Mouse (Mus musculus): ENCODE measurements around the gene Bud23. TPM values are rescaled to one million over a fixed set of nuclear protein-coding genes. Genes with fewer than 3 reads are reported as not detected.

Bud23 gene
- polyA plus RNA-seq, 1 experiment from 2014 or later = 137 TPM

- H3K4me1 ChIP-seq = peaks cover 21% of the 10 kb centered on the region
- no peak overlapping the region for H3K4me3 ChIP-seq (replicated peaks)
- H3K27me3 ChIP-seq = 0 out of 2 replicates have a peak, but pooled peaks cover 13% of the 10 kb centered on the region
- no peak for ATAC-seq (replicated peaks; ENCODE audit: low FRiP score)
- H3K4me2 ChIP-seq = no peak overlapping the region
- H3K36me3 ChIP-seq = peaks cover 2% of the 10 kb centered on the region
- 92% methylated on average over 5 of the region's 5 CpGs for WGBS
- no peaks in the 10 kb centered on the region for H3K9me3 ChIP-seq (replicated peaks)
- H3K27ac ChIP-seq = no peak overlapping the region
- H3K9ac ChIP-seq = no peak overlapping the region
These were observed 15.8 kb upstream of the Bud23 start for GRCm38 (mm10) chr5:135080539-135080938.

GRCm38 (mm10) chr5:135079578-135079977 is 14.8 kb upstream of the Bud23 start:
- no peak overlapping the region for H3K9ac ChIP-seq
- ATAC-seq (replicated peaks; ENCODE audit: low FRiP score) = no peak
- WGBS = 84% methylated on average over 2 of the region's 2 CpGs
- H3K27me3 ChIP-seq = 0 out of 2 replicates have a peak, but pooled peaks cover 5% of the 10 kb centered on the region
- H3K4me3 ChIP-seq (replicated peaks) = no peak overlapping the region
- peaks cover 21% of the 10 kb centered on the region for H3K4me1 ChIP-seq
- H3K36me3 ChIP-seq = peaks cover 11% of the 10 kb centered on the region
- H3K9me3 ChIP-seq (replicated peaks) = no peaks in the 10 kb centered on the region
- H3K27ac ChIP-seq = no peak overlapping the region
- no peak overlapping the region for H3K4me2 ChIP-seq

GRCm38 (mm10) chr5:135078482-135078810 is 13.7 kb upstream of the Bud23 start:
- Histone ChIP-seq H3K4me3 (replicated peaks) (peak overlapping the region; percentile 96), H3K9me3 (replicated peaks) (no peaks in the 10 kb centered on the region), H3K4me1 (peaks cover 31% of the 10 kb centered on the region), H3K36me3 (peaks cover 17% of the 10 kb centered on the region), H3K4me2 (peak overlapping the region; percentile 88), H3K27ac (0 out of 2 replicates have a peak overlapping the region, but pooled peaks have one; percentile 92), H3K9ac (peak overlapping the region; percentile 99; the same call in 1 of the 2 replicates), H3K27me3 (0 out of 2 replicates have a peak, but pooled peaks cover 4% of the 10 kb centered on the region)
- no peak; the same call in 1 of the 2 replicates for ATAC-seq (replicated peaks; ENCODE audit: low FRiP score)
- WGBS = under 1% methylated on average over 11 of the region's 11 CpGs

GRCm38 (mm10) chr5:135077564-135078481 is 13.1 kb upstream of the Bud23 start, which contains the start of gene Vps37d:
Vps37d (minus strand) TSS chr5:135078266.
- 0 out of 2 replicates have a peak, but pooled peaks cover 4% of the 10 kb centered on the region for H3K27me3 ChIP-seq
- under 1% methylated on average over 75 of the region's 83 CpGs for WGBS
- no peaks in the 10 kb centered on the region for H3K9me3 ChIP-seq (replicated peaks)
- peak; percentile 79 for ATAC-seq (replicated peaks; ENCODE audit: low FRiP score)
- peak within 1 kb of the TSS; percentile 92 for H3K27ac ChIP-seq
- peak within 1 kb of the TSS; percentile 88 for H3K4me2 ChIP-seq
- peak within 1 kb of the TSS; percentile 96 for H3K4me3 ChIP-seq (replicated peaks)
- H3K4me1 ChIP-seq = peaks cover 37% of the 10 kb centered on the region
- H3K9ac ChIP-seq = peak within 1 kb of the TSS; percentile 99
- peaks cover 20% of the 10 kb centered on the region for H3K36me3 ChIP-seq

- H3K9ac ChIP-seq = peak overlapping the region; percentile 99
- H3K4me3 ChIP-seq (replicated peaks) = peak overlapping the region; percentile 96
- no peaks in the 10 kb centered on the region for H3K9me3 ChIP-seq (replicated peaks)
- H3K4me2 ChIP-seq = peak overlapping the region; percentile 88
- WGBS = 13% methylated on average over 14 of the region's 14 CpGs
- H3K4me1 ChIP-seq = peaks cover 37% of the 10 kb centered on the region
- ATAC-seq (replicated peaks; ENCODE audit: low FRiP score) = peak; percentile 50
- peak overlapping the region; percentile 92 for H3K27ac ChIP-seq
- 0 out of 2 replicates have a peak, but pooled peaks cover 4% of the 10 kb centered on the region for H3K27me3 ChIP-seq
- peaks cover 27% of the 10 kb centered on the region for H3K36me3 ChIP-seq
These were observed 12.3 kb upstream of the Bud23 start for GRCm38 (mm10) chr5:135076931-135077505.

- Histone ChIP-seq H3K9me3 (replicated peaks) (no peaks in the 10 kb centered on the region), H3K27me3 (0 out of 2 replicates have a peak, but pooled peaks cover 4% of the 10 kb centered on the region), H3K4me3 (replicated peaks) (peak overlapping the region; percentile 96), H3K4me1 (peaks cover 37% of the 10 kb centered on the region), H3K4me2 (peak overlapping the region; percentile 88), H3K9ac (no peak overlapping the region), H3K36me3 (peaks cover 31% of the 10 kb centered on the region), H3K27ac (peak overlapping the region; percentile 92)
- WGBS = 77% methylated on average over 14 of the region's 14 CpGs
- 0 out of 2 replicates have a peak, but pooled peaks have one; percentile 5 for ATAC-seq (replicated peaks; ENCODE audit: low FRiP score)
These were observed 11.6 kb upstream of the Bud23 start for GRCm38 (mm10) chr5:135076368-135076767.

- 68% methylated on average over 4 of the region's 4 CpGs for WGBS
- ATAC-seq (replicated peaks; ENCODE audit: low FRiP score) = no peak
- H3K27me3 ChIP-seq = 0 out of 2 replicates have a peak, but pooled peaks cover 4% of the 10 kb centered on the region
- H3K4me2 ChIP-seq = no peak overlapping the region
- H3K4me1 ChIP-seq = peaks cover 37% of the 10 kb centered on the region
- H3K4me3 ChIP-seq (replicated peaks) = no peak overlapping the region
- no peak overlapping the region for H3K9ac ChIP-seq
- peak overlapping the region; percentile 92; the same call in 1 of the 2 replicates for H3K27ac ChIP-seq
- H3K9me3 ChIP-seq (replicated peaks) = no peaks in the 10 kb centered on the region
- H3K36me3 ChIP-seq = peaks cover 36% of the 10 kb centered on the region
These were observed 10.9 kb upstream of the Bud23 start for GRCm38 (mm10) chr5:135075655-135076054.

- 24% methylated on average over 26 of the region's 26 CpGs for WGBS
- ATAC-seq (replicated peaks; ENCODE audit: low FRiP score) = no peak
- no peak overlapping the region for H3K4me3 ChIP-seq (replicated peaks)
- peak overlapping the region; percentile 36 for H3K4me2 ChIP-seq
- H3K27ac ChIP-seq = no peak overlapping the region
- peaks cover 36% of the 10 kb centered on the region for H3K36me3 ChIP-seq
- H3K9me3 ChIP-seq (replicated peaks) = no peaks in the 10 kb centered on the region
- 0 out of 2 replicates have a peak overlapping the region, but pooled peaks have one; percentile 7 for H3K9ac ChIP-seq
- H3K4me1 ChIP-seq = peaks cover 36% of the 10 kb centered on the region
- no peaks in the 10 kb centered on the region for H3K27me3 ChIP-seq
These were observed 8.8 kb upstream of the Bud23 start for GRCm38 (mm10) chr5:135073349-135074150.

- Histone ChIP-seq H3K4me2 (no peak overlapping the region), H3K9me3 (replicated peaks) (no peaks in the 10 kb centered on the region), H3K9ac (no peak overlapping the region), H3K27ac (no peak overlapping the region), H3K4me1 (peaks cover 33% of the 10 kb centered on the region), H3K27me3 (no peaks in the 10 kb centered on the region), H3K36me3 (peaks cover 44% of the 10 kb centered on the region), H3K4me3 (replicated peaks) (no peak overlapping the region)
- whole genome bisulfite sequencing = 79% methylated on average over 6 of the region's 6 CpGs
- no peak for ATAC-seq (replicated peaks; ENCODE audit: low FRiP score)
These were observed 8.0 kb upstream of the Bud23 start for GRCm38 (mm10) chr5:135072720-135073119.

GRCm38 (mm10) chr5:135072061-135072460 is 7.3 kb upstream of the Bud23 start:
- Histone ChIP-seq H3K36me3 (peaks cover 51% of the 10 kb centered on the region), H3K4me3 (replicated peaks) (no peak overlapping the region), H3K27me3 (no peaks in the 10 kb centered on the region), H3K9me3 (replicated peaks) (no peaks in the 10 kb centered on the region), H3K4me1 (peaks cover 30% of the 10 kb centered on the region), H3K27ac (no peak overlapping the region), H3K4me2 (no peak overlapping the region), H3K9ac (no peak overlapping the region)
- no peak for ATAC-seq (replicated peaks; ENCODE audit: low FRiP score)
- WGBS = 93% methylated on average over 2 of the region's 2 CpGs

- H3K9ac ChIP-seq = no peak overlapping the region
- no peaks in the 10 kb centered on the region for H3K27me3 ChIP-seq
- H3K4me2 ChIP-seq = no peak overlapping the region
- peaks cover 61% of the 10 kb centered on the region for H3K36me3 ChIP-seq
- peaks cover 24% of the 10 kb centered on the region for H3K4me1 ChIP-seq
- WGBS = 89% methylated on average over 3 of the region's 3 CpGs
- no peak for ATAC-seq (replicated peaks; ENCODE audit: low FRiP score)
- H3K9me3 ChIP-seq (replicated peaks) = no peaks in the 10 kb centered on the region
- no peak overlapping the region for H3K27ac ChIP-seq
- H3K4me3 ChIP-seq (replicated peaks) = no peak overlapping the region
These were observed 5.7 kb upstream of the Bud23 start for GRCm38 (mm10) chr5:135070448-135070847.

All from kidney, embryonic 15.5 days (tissue).